Mouse (Mus musculus) E14TG2a.4 (cell line): ENCODE measurements around the gene Fbxo7.

Experiments
- CTCF ChIP-seq: conservative IDR thresholded peaks from 2 replicates; pipeline ENCODE4 v1.5.1; 2014; ENCODE audit warnings: low read length
- NANOG ChIP-seq: IDR thresholded peaks from 2 replicates; pipeline ENCODE4 v1.6.1; 2014; ENCODE audit warnings: borderline replicate concordance, low read length, mixed read lengths
- POU5F1 ChIP-seq: IDR thresholded peaks from 2 replicates; pipeline ENCODE4 v1.6.1; 2014; ENCODE audit warnings: low read length, borderline replicate concordance

DNA sequence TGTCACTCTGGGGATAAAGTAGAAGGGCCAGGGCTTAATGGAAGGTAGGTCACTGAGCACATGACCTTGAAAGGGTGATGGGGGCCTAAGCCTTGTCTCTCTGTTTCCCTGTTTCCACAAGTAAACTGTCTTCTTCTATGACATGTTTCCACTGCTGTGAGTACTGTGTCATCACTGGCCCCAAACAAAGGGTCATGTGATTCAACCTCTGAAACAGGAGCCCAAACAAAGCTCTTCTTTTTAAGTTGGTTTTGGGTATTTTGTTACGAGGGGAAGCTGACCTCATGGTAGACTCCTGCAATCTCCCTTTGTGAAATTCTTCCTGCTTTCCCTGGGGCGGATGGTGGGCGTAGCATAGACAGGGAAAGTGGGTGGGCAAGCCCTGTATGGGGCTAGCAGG lies 38.5 kb downstream of the Fbxo7 start:
- TF ChIP-seq CTCF, result no peak
- no peak for TF ChIP-seq POU5F1
- no peak for TF ChIP-seq NANOG
